Mouse (Mus musculus): Measurements from ENCODE around the gene Cdkal1.

Gene Cdkal1

GRCm38 (mm10) chr13:29247800-29248199, 607.7 kb downstream of the Cdkal1 start:
- no peak for DNase-seq (ENCODE audit: low spot score in 2 of 2)

DNA sequence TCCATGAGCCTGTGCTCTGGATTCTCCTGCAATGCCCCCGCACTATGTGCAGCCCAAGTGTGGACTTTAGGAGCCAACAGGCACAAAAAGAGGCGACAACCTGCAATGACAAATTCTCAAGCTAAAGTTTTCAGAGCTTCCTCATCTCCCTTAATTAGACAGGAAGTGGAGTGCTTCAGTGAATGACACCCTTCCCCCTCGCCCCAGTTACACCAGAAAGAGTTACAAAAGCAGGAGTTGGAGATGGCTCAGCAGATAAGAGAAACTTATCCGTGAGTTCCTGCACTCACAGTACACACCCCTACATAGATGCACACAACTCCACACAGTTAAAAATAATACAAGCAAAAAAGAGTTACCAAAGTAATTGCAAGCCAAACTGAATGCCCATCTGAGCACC, 620.4 kb downstream of the Cdkal1 start:
- no peak for DNase-seq (ENCODE audit: low spot score in 2 of 2)

- DNase-seq (ENCODE audit: low spot score in 2 of 2) = no peak
Observed at GRCm38 (mm10) chr13:29234442-29234841, 621.0 kb downstream of the Cdkal1 start.

DNA sequence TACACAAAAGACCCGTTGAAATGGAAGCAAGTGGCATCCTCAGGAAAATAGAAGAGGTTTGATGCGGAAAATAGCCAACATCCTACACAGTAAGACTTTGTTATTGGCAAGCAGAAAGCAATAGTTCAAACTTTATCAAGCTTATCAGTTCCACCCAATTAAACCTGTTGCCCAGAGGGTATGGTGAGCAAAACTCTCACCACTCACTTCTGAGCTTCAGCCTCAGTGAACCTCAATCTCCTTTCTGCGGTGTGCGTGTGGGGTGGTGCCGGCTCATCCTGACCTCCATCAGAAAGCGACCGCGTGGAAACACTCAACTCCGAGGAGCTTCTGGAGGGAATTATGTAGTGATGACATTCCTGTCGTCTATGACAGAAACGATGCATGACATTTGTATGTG, 621.5 kb downstream of the Cdkal1 start:
- no peak for DNase-seq (ENCODE audit: low spot score in 2 of 2)

DNA sequence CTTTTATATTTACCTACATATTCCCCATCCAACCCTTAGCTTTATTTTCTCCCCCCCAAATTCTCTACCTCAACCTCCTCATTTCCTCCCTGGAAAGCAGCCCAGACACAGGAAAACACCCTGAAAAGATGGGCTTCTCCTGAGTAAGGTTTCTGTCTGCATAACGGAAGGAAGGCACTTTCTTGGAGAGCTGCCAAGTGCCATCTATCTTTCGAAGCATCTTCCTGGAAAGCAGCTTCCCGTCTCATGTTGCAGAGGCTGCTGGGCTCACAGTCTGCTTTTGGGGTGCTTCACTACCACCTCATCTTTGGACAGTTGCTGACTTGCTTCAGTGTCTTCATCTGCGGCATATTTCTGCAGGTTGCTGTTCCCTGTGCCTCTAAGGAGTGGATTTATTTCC, 622.8 kb downstream of the Cdkal1 start:
- DNase-seq (ENCODE audit: low spot score in 2 of 2) = no peak

DNA sequence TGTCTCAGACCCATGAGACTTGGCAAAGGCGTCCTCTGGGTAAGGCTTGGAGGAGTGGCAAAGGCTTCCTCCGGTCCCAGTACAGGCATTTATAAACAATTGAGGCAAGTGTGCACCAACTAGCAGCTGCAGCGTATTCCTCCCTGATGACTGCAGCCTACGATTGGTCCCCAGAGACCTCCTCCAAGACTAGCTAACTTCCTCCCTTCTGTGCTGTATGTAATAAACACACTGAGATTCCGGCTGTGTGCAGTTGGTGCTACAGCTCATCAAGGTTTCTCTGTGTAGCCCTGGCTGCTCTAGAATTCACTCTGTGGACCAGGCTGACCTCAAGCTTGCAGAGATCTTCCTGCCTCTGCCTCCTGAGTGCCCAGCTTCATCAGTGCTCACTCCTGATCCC, 630.7 kb downstream of the Cdkal1 start:
- no peak for DNase-seq (ENCODE audit: low spot score in 2 of 2)

GRCm38 (mm10) chr13:29222261-29222838, 633.1 kb downstream of the Cdkal1 start:
- DNase-seq (ENCODE audit: low spot score in 2 of 2) = no peak

- no peak for DNase-seq (ENCODE audit: low spot score in 2 of 2)
Observed at GRCm38 (mm10) chr13:29221646-29222045, 633.8 kb downstream of the Cdkal1 start.

DNA sequence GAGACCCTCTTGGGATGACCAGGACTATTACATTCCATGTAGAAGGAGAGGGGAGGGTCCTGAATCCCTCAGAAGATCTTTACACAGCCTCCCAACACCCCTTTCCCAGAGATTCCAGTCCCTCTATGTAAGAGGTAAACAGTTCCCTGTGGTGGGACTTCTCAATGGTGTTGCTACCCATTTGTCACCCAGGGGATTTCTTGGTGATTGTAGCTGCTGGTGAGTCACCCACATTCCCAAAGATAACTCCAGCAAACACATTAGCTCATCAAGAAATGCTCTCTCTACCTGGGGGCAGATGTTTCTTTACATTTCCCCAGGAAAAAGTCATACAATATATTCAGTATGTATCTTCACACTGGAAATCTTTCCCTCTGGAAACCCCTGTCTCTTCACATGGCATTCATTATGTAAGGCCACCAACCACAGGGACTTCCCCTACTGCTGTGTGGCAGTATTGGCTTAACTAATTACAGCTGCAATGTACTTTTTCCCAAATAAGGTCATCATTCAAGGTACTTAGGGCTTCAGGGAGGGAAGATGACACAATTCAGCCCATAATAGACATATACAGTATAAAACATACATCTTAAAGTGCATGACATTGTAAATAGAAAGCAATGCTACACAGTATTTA, 636.8 kb downstream of the Cdkal1 start:
- DNase-seq (ENCODE audit: low spot score in 2 of 2) = no peak

GRCm38 (mm10) chr13:29210159-29211021, 645.1 kb downstream of the Cdkal1 start:
- DNase-seq (ENCODE audit: low spot score in 2 of 2) = no peak

DNA sequence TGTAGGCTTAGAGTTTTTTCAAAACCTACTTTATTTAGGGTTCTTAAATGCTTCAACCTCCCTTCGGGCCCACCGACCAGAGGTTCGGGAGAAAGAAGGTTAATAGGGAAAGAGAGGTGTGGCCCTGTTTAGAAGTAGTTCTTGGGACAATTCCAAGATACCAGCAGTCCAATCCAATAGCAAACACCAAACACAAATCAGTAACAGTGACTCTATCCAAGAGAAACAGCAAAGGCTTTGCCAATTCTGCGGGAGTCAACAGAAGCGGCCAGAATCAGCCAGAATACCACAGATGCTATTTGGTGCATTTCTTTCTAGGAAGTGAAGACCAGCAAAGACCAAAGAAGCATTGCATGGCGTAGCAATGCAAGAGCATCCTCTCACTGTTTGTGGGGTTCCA, 646.7 kb downstream of the Cdkal1 start:
- DNase-seq (ENCODE audit: low spot score in 2 of 2) = no peak

- DNase-seq (ENCODE audit: low spot score in 2 of 2) = no peak
Observed at GRCm38 (mm10) chr13:29203856-29204255, 651.6 kb downstream of the Cdkal1 start.

DNA sequence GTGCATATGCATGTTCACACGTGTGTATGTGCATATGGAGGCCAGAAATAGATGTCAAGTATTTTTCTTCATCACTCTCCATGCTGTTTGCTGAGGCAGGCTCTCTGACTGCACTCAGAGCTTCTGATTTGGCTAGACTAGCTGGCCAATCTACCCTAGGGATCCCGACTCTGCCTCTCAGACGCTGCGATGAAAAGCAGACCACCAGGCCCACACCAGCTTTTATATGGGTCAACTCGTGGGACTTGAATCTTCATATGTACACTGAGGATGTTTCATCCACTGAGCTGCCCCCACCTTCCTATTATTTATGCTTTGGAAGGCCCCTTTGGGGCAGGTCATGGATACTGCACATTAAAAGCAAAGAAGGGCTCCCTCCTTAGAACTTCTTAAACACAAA, 652.0 kb downstream of the Cdkal1 start:
- DNase-seq (ENCODE audit: low spot score in 2 of 2) = no peak

DNA sequence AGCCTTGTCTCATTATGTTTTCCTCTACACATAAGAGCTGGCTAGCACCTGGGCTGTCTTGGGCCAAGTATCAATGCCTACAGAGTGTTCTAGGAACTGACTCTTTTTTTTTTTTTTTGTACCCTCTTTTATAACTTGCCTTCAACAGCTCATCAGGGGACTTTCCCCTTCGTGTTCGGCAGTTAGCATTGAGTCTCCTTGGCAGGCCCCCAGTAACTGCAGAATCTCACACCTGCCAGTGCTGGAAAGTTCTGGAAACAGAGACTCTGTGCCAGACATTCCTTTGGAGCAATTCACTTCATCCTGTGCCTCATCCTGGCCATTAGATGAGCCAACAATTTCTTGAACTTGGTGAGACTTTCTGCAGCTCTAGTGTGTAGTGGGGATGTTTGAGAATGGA, 652.9 kb downstream of the Cdkal1 start:
- no peak for DNase-seq (ENCODE audit: low spot score in 2 of 2)

GRCm38 (mm10) chr13:29199679-29200078, 655.8 kb downstream of the Cdkal1 start:
- DNase-seq (ENCODE audit: low spot score in 2 of 2) = no peak

DNA sequence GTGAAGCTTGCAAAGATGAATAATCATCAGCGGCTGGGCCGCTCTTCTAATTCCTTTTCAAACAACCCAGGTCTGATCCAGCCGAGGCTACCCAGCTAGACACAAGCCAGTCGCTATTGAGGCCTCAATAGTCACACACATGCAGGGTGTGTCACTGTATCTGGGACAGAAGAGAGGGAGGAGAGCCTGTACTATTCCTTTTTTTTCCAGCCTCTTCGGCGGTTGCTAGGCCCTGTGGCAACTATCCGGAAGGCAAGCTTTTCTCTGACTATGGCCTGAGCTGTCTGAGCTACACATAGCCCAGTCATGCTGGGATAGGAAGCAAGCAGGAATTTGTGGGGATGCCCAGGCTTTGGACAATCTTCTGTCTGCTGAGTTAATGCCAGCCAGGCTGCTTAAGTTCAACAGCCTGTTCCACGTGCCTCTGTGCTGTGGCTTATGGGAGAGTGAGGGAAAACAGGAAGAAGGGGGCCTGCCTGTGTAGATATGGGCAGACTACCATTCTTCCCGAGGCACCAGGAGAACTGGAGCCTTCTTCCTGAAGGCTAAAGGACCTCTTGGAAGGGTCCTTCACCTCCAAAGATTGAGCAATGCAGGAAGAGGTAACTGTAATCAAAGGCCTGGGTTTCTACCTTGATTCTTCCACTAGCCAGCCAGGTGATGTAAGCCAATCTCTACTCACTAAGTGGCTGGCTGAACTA, 658.5 kb downstream of the Cdkal1 start:
- DNase-seq (ENCODE audit: low spot score in 2 of 2) = no peak

DNA sequence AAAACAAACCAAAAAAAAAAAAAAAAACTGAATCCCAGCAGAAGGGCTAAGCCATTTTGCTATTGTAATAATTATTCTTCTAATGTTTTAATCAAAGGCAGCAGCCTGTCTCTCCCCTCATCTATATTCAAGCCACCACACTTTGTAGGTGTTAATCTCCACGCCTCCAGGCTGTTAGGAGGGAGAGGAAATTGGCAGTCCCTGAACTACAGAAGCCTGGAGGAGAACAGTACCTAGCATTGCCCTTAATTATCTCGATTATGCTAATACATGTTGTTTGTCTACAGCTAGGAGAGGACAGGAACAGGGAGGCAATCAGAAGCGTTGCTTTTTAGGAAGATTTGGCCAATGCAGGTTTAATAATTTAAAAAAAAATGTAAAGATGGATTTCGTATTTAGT, 659.8 kb downstream of the Cdkal1 start:
- DNase-seq (ENCODE audit: low spot score in 2 of 2) = no peak

DNA sequence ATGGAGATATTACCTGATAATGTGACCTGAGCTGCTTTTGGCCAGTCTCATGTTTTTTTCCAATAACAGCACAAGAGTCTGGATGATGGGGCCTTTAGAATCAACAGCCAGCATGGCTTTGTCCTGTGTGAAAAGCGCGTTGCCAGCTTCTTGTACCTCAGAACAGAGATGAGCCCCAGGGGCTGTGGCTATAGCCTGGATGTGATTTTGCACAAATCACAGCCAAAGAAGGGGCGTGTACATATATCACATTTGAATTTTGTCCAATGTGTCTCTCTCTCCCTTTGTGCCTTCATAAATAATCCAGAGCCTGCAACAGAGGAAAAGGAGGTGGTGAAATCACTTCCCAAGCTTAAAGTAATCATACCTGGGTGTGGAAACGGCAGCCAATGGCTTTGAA, 660.5 kb downstream of the Cdkal1 start:
- DNase-seq (ENCODE audit: low spot score in 2 of 2) = no peak

GRCm38 (mm10) chr13:29192697-29193096, 662.8 kb downstream of the Cdkal1 start:
- DNase-seq (ENCODE audit: low spot score in 2 of 2) = no peak

DNA sequence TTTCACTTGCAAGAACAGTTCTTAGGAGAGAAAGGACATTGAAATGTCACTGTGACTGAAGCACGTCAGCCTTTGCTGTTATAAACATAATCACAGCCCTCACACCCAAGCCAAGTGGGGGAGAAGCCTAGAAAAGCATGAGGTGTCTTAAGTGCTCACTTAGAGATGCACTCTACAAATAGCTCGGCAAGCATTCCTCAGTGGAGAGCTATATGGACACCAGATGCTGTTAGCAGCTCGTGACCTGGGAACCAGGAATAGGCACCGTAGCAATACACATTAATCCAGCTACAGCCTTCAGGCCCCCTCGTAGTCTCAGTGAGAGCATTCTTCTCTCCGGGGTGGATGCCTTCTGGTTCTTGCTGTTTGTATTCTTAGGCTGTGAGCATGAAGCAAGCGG, 664.9 kb downstream of the Cdkal1 start:
- no peak for DNase-seq (ENCODE audit: low spot score in 2 of 2)

- no peak for DNase-seq (ENCODE audit: low spot score in 2 of 2)
Observed at GRCm38 (mm10) chr13:29186748-29187147, 668.7 kb downstream of the Cdkal1 start.

GRCm38 (mm10) chr13:29185545-29185944, 669.9 kb downstream of the Cdkal1 start:
- no peak for DNase-seq (ENCODE audit: low spot score in 2 of 2)

Measured in spleen, postnatal 14 days (tissue).